Mouse (Mus musculus) C2C12 (cell line): ENCODE results near the gene Tcf25.

ENCODE experiments used
- CEBPB ChIP-seq: IDR thresholded peaks from one replicate; pipeline ENCODE4 v1.6.1; 2011; ENCODE audit warnings: low read depth, mild to moderate bottlenecking, control low read depth, moderate library complexity
- CTCF ChIP-seq: IDR thresholded peaks from one replicate; pipeline ENCODE4 v1.5.1; 2011; ENCODE audit not compliant: control insufficient read depth, insufficient read depth, insufficient read length
- FOSL1 ChIP-seq: IDR thresholded peaks from one replicate; pipeline ENCODE4 v1.8.0; 2011; ENCODE audit warnings: mild to moderate bottlenecking, low read length; ENCODE audit not compliant: poor library complexity, insufficient read depth, severe bottlenecking
- MYOD1 ChIP-seq: IDR thresholded peaks from one replicate; pipeline ENCODE4 v1.6.1; 2011; ENCODE audit warnings: low read depth; ENCODE audit not compliant: control insufficient read depth, insufficient read length
- USF1 ChIP-seq: IDR thresholded peaks from one replicate; pipeline ENCODE4 v1.6.1; 2011; ENCODE audit warnings: low read depth, mild to moderate bottlenecking, control low read depth, moderate library complexity

- TF ChIP-seq CTCF, result no peak
- TF ChIP-seq USF1, result no peak
- TF ChIP-seq MYOD1, result no peak
- no peak for TF ChIP-seq CEBPB
- no peak for TF ChIP-seq FOSL1
These were observed 41.1 kb upstream of the Tcf25 start, which contains the start of gene Spire2 for GRCm38 (mm10) chr8:123332262-123333090.
